Mouse (Mus musculus) left cerebral cortex, adult 8-10 months (tissue): ENCODE measurements around the gene 4921504E06Rik. TPM values are rescaled to one million over a fixed set of nuclear protein-coding genes. Genes with fewer than 3 reads are reported as not detected.

Source experiments
- DNase-seq, 2 experiments: peaks; one replicate each; pipeline ENCODE4 v3.0.0; 2022; ENCODE audit warnings: low spot score in 2 of 2
- total RNA-seq, 4 experiments: library from RNA; stranded (reverse); gene quantifications; 2 replicates each; pipeline ENCODE4 v1.2.4; 2022

4921504E06Rik gene
- total RNA-seq, 4 experiments from 2014 or later, result not detected

DNA sequence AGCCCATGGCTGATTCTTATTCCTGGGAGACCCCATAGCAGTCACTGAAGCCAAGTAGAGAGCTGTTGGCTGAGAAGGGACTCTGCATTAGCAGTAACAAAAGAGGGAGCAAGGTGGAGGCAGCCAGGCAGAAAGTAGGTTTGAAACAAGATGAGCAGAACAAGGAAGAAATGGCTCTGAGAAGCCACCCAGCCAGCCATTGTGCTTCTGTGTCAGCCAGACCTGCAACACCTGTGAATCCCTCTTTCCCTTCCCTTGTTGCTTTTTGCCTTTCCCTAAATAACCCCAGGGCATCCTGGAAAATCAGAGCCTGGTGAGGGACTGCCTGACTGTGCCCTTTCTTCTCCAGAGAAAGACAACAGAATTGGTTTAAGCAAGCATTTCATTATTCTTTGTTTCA is 131.5 kb downstream of the 4921504E06Rik start:
- no peak for DNase-seq

DNA sequence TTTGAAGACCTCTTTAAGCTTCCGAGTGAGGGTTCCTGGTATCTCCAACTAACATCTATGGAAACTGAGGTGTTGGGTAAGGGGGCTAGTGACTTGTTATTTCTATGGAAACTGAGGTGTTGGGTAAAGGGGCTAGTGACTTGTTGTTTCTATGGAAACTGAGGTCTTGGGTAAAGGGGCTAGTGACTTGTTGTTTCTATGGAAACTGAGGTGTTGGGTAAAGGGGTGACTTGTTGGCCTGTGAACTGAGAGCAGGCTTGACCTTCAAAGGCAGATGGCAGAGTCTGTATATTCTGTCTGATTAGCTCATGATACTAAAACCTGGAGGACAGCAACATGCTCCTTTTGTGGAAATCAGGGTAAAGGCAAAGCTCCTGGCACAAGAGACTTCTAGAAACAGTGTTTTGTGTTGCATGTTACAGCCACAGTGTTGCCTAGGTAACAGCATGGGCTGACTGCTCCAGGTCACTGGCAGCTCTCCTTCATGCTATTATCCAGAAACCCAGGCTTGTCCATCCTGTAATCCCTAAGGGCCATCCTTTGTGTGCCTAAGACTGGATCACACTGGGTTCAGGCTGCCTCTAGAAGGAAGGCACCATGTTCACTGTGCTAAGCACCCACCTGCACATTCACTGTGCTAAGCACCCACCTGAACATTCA is 133.9 kb downstream of the 4921504E06Rik start:
- DNase-seq, result no peak

DNA sequence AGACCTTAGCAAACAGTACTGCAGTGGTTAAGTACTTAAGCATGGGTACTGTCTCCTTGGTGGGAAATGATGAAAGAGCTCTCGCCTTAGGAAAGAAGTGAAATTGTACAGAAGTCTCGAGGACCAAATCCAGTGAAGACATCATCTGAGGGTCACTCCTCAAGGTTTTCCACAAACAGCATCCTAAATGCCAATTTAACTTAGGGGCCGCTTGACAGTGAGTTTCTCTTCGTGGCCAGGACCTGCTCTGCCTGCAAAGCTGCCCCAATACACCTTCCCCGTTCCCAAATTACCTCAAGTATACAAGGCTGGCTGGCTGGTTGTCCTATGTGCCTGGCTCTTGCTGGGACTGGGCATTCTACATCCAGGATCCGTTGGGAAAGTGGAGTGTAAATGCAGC is 137.6 kb downstream of the 4921504E06Rik start:
- DNase-seq, result no peak

DNA sequence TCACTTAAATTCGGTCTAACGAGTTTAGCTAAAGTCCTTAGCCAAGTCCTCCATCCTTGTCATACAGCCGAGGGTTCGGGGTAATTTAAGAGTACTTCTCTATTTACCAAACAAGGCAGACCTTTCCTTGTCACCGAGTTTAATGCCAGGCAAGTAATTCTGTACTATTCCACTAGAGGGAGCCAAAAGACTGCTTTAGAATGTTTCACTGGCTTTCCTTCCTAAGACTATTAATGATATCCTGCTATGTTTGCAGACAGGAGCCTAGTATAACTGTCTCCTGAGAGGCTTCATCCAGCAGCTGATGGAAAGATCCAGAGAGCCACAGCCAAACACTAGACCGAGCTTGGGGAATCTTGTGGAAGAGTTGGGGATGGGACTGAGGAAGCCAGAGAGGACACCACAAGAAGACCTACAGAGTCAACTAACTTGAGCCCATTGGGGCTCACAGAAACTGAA is 138.6 kb downstream of the 4921504E06Rik start:
- peak in 1 of 2 experiments; percentile 20 for DNase-seq

DNA sequence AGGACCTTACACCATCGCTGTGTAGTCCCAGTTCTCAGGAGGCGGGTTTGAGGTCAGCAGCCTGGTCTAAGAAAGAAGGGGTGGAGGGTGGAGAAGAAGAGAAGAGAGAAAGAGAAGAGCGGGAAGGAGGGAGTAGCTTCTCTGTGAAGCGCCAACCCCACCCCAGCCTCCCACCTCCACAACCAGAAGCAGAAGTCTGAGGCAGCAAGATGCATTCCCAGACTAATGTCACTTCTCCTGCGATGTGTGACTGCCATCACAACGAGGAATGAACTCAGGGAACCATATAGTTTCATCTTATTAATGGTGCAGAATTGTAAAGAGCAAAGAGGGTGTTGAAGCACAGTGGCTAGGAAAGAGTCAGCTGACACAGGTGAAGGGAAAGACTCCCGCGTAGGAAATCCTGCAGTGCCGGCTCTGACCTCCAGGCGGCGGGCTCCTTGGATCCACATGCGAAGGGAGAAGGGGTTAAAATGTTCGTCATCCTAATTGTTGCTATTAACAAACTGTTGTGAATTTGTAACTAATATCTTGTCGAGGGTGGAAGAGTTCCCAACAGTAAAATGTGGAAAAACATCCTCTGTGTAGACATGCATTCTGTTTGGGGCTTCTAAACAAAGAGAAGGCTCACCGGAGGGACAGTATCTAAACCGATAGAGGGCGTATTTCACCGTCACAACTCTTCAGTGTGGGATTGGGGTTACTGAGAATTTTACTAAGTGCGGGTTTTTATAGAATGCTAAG is 139.3 kb downstream of the 4921504E06Rik start:
- DNase-seq, result peak in 1 of 2 experiments; percentile 76

Other genes with a start within 250 kb of the 4921504E06Rik start
- 10 to 100 TPM; 20.3 to 24.7 (median 21.5) TPM for gene Msrb2, start 182.5 kb downstream of the 4921504E06Rik start, total RNA-seq
- not detected for gene Ptf1a, start 108.3 kb downstream of the 4921504E06Rik start, total RNA-seq
- 10 to 100 TPM; 16.2 to 21.9 (median 20.7) TPM for gene Otud1, start 103.8 kb upstream of the 4921504E06Rik start, total RNA-seq